Mouse (Mus musculus) megakaryocyte, embryonic 14.5 days (primary cell): Measurements from ENCODE around the gene Znhit6.

Experiments used
- FLI1 ChIP-seq: IDR thresholded peaks from 2 replicates; pipeline ENCODE4 v1.6.1; 2012; ENCODE audit warnings: low read length, inconsistent platforms, mixed read lengths
- GATA1 ChIP-seq: IDR thresholded peaks from 3 replicates; pipeline ENCODE4 v1.6.1; 2012; ENCODE audit warnings: mixed read lengths, low read length, inconsistent platforms, borderline replicate concordance

GRCm38 (mm10) chr3:145591841-145592542 lies 16.0 kb downstream of the Znhit6 start:
- no peak for TF ChIP-seq GATA1
- no peak for TF ChIP-seq FLI1
